Mouse (Mus musculus) forebrain, embryonic 16.5 days (tissue): ENCODE results near the gene Mns1. TPM values are rescaled to one million over a fixed set of nuclear protein-coding genes. Genes with fewer than 3 reads are reported as not detected.

Experiments
- ATAC-seq: fragments of 200-750 bp; cut with Nextera tagmentation; 2 replicates; pipeline ENCODE4 v1.8.0; 2017; ENCODE audit warnings: mild to moderate bottlenecking, moderate library complexity
- H3K27ac ChIP-seq: fragments of 300-500 bp; sonication (generic); 2 replicates; pipeline ENCODE4 v1.5.1; 2014; ENCODE audit warnings: low read length, control low read depth
- H3K27me3 ChIP-seq: fragments of 300-500 bp; sonication (generic); replicated peaks from 2 replicates; pipeline ENCODE4 v1.6.1; 2014; ENCODE audit warnings: low read length; ENCODE audit not compliant: control insufficient read depth, insufficient read depth
- H3K36me3 ChIP-seq: fragments of 300-500 bp; sonication (generic); 2 replicates; pipeline ENCODE4 v1.6.1; 2014; ENCODE audit not compliant: control insufficient read depth, insufficient read depth
- H3K4me1 ChIP-seq: fragments of 300-500 bp; sonication (generic); replicated peaks from 2 replicates; pipeline ENCODE4 v1.6.1; 2014; ENCODE audit warnings: low read length; ENCODE audit not compliant: control insufficient read depth, insufficient read depth
- H3K4me2 ChIP-seq: fragments of 300-500 bp; sonication (generic); 2 replicates; pipeline ENCODE4 v1.6.1; 2014; ENCODE audit warnings: mild to moderate bottlenecking, low read length, control low read depth
- H3K4me3 ChIP-seq: fragments of 300-500 bp; sonication (generic); replicated peaks from 2 replicates; pipeline ENCODE4 v1.5.1; 2014; ENCODE audit warnings: mild to moderate bottlenecking, low read length, control low read depth
- H3K9ac ChIP-seq: fragments of 300-500 bp; sonication (generic); replicated peaks from 2 replicates; pipeline ENCODE4 v1.6.1; 2014; ENCODE audit warnings: low read depth, low read length, control low read depth
- H3K9me3 ChIP-seq: fragments of 300-500 bp; sonication (generic); 2 replicates; pipeline ENCODE4 v1.6.1; 2016; ENCODE audit warnings: low read length; ENCODE audit not compliant: control insufficient read depth
- WGBS: fragments of 180-500 bp; shearing (Covaris S2); extraction: QIAGEN DNeasy Blood & Tissue Kit; methylation state at CpG from one replicate; pipeline ENCODE4 v1.1.7; 2014; 5-methylcytosine and 5-hydroxymethylcytosine counted together
- polyA plus RNA-seq: library from polyadenylated mRNA; unstranded; fragments of >200 nt; fragmentation: Nextera tagmentation; extraction: Ambion mirVana; gene quantifications from 2 replicates; pipeline ENCODE4 v1.2.1, GENCODE M21; 2015

Gene Mns1
- polyA plus RNA-seq, 1 experiment from 2014 or later: 12.1 TPM

DNA sequence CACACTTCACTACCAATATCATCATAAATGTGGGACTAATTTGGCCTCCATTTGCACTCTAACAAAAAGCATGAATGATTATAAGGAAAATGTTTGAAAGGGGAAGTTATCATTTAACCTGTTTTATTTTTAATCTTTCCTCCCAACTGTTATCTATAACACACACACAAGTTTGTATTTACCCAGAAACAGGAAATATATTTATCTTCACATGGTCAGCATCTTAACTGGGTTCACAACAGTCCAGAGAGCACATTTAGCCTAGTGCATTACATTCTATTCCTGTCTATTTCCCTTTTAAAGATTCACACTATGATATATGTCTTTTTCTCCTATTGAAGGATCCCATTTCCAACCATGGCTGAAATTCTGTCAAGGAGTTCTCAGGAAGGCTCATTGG is 50.7 kb downstream of the Mns1 start:
- ATAC-seq: no peak
- H3K9ac ChIP-seq: no peak overlapping the region
- no peak overlapping the region for H3K4me3 ChIP-seq
- no peaks in the 10 kb centered on the region; the same call in 1 of the 2 replicates for H3K36me3 ChIP-seq
- H3K4me1 ChIP-seq: peaks cover 9% of the 10 kb centered on the region
- H3K27ac ChIP-seq: no peak overlapping the region
- H3K4me2 ChIP-seq: no peak overlapping the region
- no peaks in the 10 kb centered on the region for H3K9me3 ChIP-seq
- no peaks in the 10 kb centered on the region for H3K27me3 ChIP-seq

DNA sequence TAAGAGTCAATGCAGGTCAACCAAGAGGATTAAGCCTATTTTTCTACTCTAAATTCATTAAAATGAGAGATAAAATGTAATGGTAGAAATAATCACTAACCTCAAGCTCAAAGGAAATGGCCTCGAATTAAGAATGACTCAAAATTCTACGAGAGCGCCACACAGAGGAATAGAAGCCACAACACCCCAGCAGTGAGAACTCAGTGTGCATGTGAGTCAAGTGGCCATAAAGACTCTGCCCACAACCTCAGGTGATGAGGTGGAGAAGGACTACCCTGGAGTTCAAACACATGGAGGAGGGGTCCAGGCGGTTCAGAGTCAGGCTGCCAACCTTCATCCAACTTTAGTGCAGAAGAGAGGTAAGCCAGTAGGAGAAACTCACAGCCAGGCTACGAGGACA is 51.3 kb downstream of the Mns1 start:
- H3K4me1 ChIP-seq: peaks cover 9% of the 10 kb centered on the region
- no peaks in the 10 kb centered on the region; the same call in 1 of the 2 replicates for H3K36me3 ChIP-seq
- no peak overlapping the region for H3K4me2 ChIP-seq
- no peaks in the 10 kb centered on the region for H3K27me3 ChIP-seq
- no peak overlapping the region for H3K4me3 ChIP-seq
- 95% methylated on average over 5 of the region's 5 CpGs for WGBS
- H3K27ac ChIP-seq: no peak overlapping the region
- ATAC-seq: no peak
- H3K9ac ChIP-seq: no peak overlapping the region
- no peaks in the 10 kb centered on the region for H3K9me3 ChIP-seq

DNA sequence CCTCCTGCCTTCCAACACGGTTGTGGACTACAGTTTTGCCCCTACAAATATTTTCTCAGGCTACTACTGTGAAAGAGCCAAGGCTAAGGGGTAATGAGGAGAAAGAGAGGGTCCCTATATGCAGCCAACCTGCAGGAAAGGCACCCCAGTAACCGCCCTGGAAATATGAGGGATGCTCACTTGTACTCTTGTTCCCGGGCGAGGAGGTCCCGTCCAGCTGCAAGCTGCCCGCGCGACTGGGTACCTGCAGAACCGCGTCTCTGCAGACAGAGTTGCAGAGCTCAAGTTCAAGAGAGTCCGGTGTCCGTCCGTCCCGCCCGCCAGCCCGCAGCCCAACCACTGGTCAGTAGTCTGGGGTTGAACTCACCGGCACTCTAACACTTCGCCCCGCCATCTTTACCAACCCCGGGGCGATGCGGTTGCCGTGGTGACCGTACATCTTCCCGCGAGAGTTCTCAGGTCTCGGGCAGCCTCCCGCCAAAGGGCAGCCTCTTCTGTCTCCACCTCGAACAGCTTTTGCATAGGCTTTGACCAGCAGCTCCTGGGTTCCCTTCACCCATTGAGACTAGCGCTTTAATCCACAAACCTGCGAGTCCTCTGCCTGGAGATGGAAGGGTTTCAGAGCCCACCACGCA is 53.9 kb downstream of the Mns1 start:
- Histone ChIP-seq H3K27ac (peak overlapping the region; percentile 71), H3K27me3 (no peaks in the 10 kb centered on the region), H3K36me3 (no peaks in the 10 kb centered on the region), H3K9me3 (no peaks in the 10 kb centered on the region), H3K4me1 (peaks cover 9% of the 10 kb centered on the region), H3K4me3 (peak overlapping the region; percentile 73), H3K9ac (peak overlapping the region; percentile 68), H3K4me2 (peak overlapping the region; percentile 75)
- WGBS: 0% methylated on average over 32 of the region's 32 CpGs
- ATAC-seq: peak; percentile 98

DNA sequence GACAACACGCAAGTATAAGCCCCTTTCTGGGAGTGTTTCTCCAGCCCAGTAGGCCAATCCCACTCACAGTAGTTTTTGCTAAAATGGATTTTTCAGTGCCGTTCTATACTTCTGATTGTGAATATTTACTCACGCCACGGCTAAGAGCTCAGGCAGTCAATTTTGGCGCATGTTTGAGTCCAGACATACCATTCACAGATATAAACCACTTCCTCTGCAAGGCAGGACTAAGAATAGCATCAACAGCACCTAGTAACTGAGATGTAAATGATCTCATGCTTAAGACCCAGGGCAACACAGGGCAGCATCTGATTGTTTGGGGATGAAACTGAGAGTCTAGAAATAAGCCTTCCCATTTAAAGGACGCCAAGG is 54.4 kb downstream of the Mns1 start, which contains the start of gene Tex9:
TSS of gene Tex9 (minus strand) at position 19 of the 372 bp plus-strand sequence.
- Histone ChIP-seq H3K27ac (peak within 1 kb of the TSS; percentile 71), H3K9me3 (no peaks in the 10 kb centered on the region), H3K4me1 (peaks cover 9% of the 10 kb centered on the region), H3K9ac (peak within 1 kb of the TSS; percentile 68), H3K27me3 (no peaks in the 10 kb centered on the region), H3K4me2 (peak within 1 kb of the TSS; percentile 75), H3K36me3 (no peaks in the 10 kb centered on the region), H3K4me3 (peak within 1 kb of the TSS; percentile 73)
- WGBS: 4% methylated on average over 6 of the region's 6 CpGs
- peak; percentile 26 for ATAC-seq

DNA sequence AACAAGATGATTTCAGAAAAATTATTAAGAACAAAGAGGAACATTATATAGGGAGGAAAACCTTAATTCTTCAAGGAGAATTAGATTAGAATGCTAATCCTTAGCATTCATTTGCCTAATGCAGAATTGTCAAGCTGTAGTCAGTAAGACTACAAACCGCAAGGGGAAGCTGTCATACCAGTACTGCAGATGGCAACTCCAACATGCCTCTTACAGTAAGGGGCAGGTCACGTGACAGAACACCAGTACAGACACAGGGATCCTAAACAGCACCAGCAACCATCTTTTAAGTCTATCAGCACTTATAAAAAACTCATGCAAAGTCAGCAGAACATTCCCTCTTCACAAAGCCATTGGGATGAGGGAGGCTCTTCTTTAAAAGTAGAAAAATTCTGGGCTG is 55.7 kb downstream of the Mns1 start:
- H3K4me1 ChIP-seq: peaks cover 9% of the 10 kb centered on the region
- H3K27ac ChIP-seq: no peak overlapping the region
- no peak overlapping the region for H3K4me3 ChIP-seq
- no peaks in the 10 kb centered on the region for H3K9me3 ChIP-seq
- H3K4me2 ChIP-seq: no peak overlapping the region
- ATAC-seq: no peak
- no peak overlapping the region for H3K9ac ChIP-seq
- H3K36me3 ChIP-seq: no peaks in the 10 kb centered on the region
- H3K27me3 ChIP-seq: no peaks in the 10 kb centered on the region
- WGBS: 78% methylated on average over 2 of the region's 2 CpGs

DNA sequence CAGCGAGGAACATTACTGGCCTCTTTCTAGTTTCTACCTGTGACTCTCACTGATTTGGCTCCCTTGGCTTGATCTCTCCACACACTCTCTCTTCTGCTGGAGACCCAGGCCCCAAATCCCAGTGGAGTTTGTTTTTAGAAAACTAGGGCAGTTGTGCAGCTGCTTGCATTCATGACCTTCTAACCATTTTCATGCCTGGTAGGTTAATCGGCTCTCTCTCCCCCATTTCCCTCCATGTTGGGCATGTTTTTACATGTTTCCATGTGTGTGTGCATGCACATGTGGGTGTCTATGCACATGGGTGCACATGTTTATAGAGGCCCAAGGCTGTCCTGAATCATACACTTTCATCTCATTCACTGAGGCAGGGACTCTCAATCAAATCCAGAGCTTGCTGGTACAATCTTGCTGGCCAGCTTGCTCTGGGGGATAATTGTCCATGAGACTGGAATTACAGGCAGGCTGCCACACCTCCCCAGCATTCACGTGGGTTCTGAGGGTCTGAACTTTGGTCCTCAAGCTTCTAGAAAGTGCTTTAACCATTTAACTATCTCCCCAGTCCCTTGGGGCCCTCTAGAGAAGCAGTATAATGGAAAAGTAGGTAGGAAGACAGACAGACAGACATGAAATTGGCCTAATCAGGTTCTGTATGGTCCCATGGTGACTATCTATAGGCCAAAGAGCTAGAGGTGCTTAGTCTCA is 56.3 kb downstream of the Mns1 start:
- Histone ChIP-seq H3K36me3 (no peaks in the 10 kb centered on the region), H3K9ac (no peak overlapping the region), H3K4me3 (no peak overlapping the region), H3K4me2 (no peak overlapping the region), H3K4me1 (peaks cover 9% of the 10 kb centered on the region), H3K9me3 (no peaks in the 10 kb centered on the region), H3K27me3 (no peaks in the 10 kb centered on the region), H3K27ac (no peak overlapping the region)
- 87% methylated on average over 3 of the region's 3 CpGs for WGBS
- no peak for ATAC-seq

DNA sequence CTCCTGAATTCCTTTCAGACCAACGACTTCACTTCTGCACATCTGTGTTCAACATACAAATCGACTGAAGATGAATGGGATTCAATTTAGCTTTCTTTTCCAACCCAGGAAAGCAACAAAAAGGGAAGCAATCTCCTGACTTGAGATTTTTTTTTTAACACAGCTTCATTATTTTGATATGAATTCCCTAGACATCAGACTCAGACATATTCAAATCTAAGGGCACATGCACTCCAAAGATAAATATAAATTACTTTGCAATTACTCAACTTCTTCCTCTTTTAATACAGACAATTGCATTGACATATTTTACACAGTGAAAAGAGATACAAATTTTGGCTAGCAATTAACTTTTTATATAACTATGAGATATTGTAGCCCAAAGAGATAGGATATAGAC is 58.9 kb downstream of the Mns1 start:
- 41% methylated on average over 2 of the region's 2 CpGs for WGBS

DNA sequence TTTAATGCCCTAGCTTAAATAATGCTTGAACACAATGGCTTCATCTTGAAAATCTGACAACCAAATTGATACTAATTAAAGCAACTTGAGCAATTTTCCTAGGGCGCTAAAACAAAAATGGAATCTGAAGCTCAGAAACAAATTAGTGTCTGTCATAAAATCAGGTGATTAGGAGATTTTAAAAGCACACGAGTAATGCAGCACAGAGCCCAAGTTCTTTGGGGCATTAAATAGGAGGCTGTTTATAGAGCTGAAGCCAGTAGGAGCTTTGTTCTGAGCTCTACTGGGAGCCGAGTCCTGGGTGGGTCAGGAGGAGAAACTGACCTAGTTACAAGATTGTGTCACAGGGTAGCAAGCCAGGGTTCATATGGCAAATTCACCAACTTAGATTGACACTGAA is 59.4 kb downstream of the Mns1 start:
- Histone ChIP-seq H3K9me3 (no peaks in the 10 kb centered on the region), H3K4me2 (no peak overlapping the region), H3K4me3 (no peak overlapping the region), H3K36me3 (no peaks in the 10 kb centered on the region), H3K9ac (no peak overlapping the region), H3K27me3 (no peaks in the 10 kb centered on the region), H3K27ac (peak overlapping the region; percentile 64), H3K4me1 (peaks cover 3% of the 10 kb centered on the region)
- ATAC-seq: peak; percentile 66; the same call in 1 of the 2 replicates
- 24% methylated on average over 3 of the region's 3 CpGs for WGBS

More for the DNA sequence above, 58.9 kb downstream of the Mns1 start:
- Histone ChIP-seq H3K9ac (no peak overlapping the region), H3K4me1 (peaks cover 6% of the 10 kb centered on the region), H3K27ac (no peak overlapping the region), H3K36me3 (no peaks in the 10 kb centered on the region), H3K9me3 (no peaks in the 10 kb centered on the region), H3K4me3 (no peak overlapping the region), H3K4me2 (no peak overlapping the region), H3K27me3 (no peaks in the 10 kb centered on the region)
- 0 out of 2 replicates have a peak, but pooled peaks have one; percentile 6 for ATAC-seq
